Mouse (Mus musculus): Measurements from ENCODE around the gene Mylk.

GRCm38 (mm10) chr16:34994641-34995141, 249.7 kb downstream of the Mylk start:
- TF ChIP-seq POLR2A (IDR thresholded peaks at IDR 0.05; ENCODE audit: extremely low read depth, insufficient read depth, low read length) (no peak), CTCF (IDR thresholded peaks at IDR 0.05; ENCODE audit: extremely low read depth, insufficient read depth, low read length) (no peak)

All from cortical plate, adult 2 months (tissue).